Mouse (Mus musculus): ENCODE data around the gene Etfdh. TPM values are rescaled to one million over a fixed set of nuclear protein-coding genes. Genes with fewer than 3 reads are reported as not detected.
A peak's percentile ranks its signal among the peaks of the same experiment; 100 is the strongest.

Etfdh gene
- polyA plus RNA-seq (2012; rRNA removed) (16.6 and 21.7 TPM in 2 replicates), polyA plus RNA-seq (2014; fragmentation: Nextera tagmentation; extraction: Ambion mirVana) (40.7 and 46.7 TPM in 2 replicates)

GRCm38 (mm10) chr3:79629416-79629730 lies at the start of gene Etfdh:
TSS of gene Etfdh (minus strand) at chr3:79629500.
- no peaks in the 10 kb centered on the region for H3K27me3 ChIP-seq (ENCODE audit: control insufficient read depth, insufficient read depth, low read length)
- H3K4me2 ChIP-seq (ENCODE audit: low read depth) = peak within 1 kb of the TSS; percentile 90
- DNase-seq (ENCODE audit: low read depth in 3 of 3, low spot score in 3 of 3) (peak; percentile 42 to 61 (median 51)), ATAC-seq (ENCODE audit: insufficient read depth) (peak; percentile 33)
- TF ChIP-seq EP300 (IDR thresholded peaks at IDR 0.05; ENCODE audit: low read depth) = no peak
- TF ChIP-seq CTCF (IDR thresholded peaks at IDR 0.05; ENCODE audit: low read depth) = no peak
- H3K9ac ChIP-seq (replicated peaks) = peak within 1 kb of the TSS; percentile 90
- peak within 1 kb of the TSS; percentile 89 to 91 for H3K4me3 ChIP-seq (ENCODE audit: insufficient read depth in 1 of 2, low read depth in 2 of 2, low read length in 2 of 2)
- H3K9me3 ChIP-seq (ENCODE audit: control insufficient read depth, low read length) = no peaks in the 10 kb centered on the region; the same call in 1 of the 2 replicates
- WGBS (ENCODE audit: insufficient replicate concordance) = 2% methylated on average over 11 of the region's 11 CpGs
- H3K4me1 ChIP-seq (replicated peaks; ENCODE audit: control insufficient read depth in 2 of 2, insufficient read depth in 2 of 2, low read length in 1 of 2) = peaks cover 0 to 2% of the 10 kb centered on the region in 2 experiments; a peak in 2 of 4 replicates
- H3K27ac ChIP-seq = peak within 1 kb of the TSS; percentile 87
- H3K36me3 ChIP-seq (replicated peaks; ENCODE audit: control insufficient read depth, insufficient read depth, low read depth) = peaks cover 19% of the 10 kb centered on the region

- Histone ChIP-seq H3K27ac (no peak overlapping the region), H3K9me3 (ENCODE audit: control insufficient read depth, low read length) (no peaks in the 10 kb centered on the region), H3K36me3 (replicated peaks; ENCODE audit: control insufficient read depth, insufficient read depth, low read depth) (no peaks in the 10 kb centered on the region), H3K4me2 (ENCODE audit: low read depth) (no peak overlapping the region), H3K4me3 (ENCODE audit: insufficient read depth in 1 of 2, low read depth in 2 of 2, low read length in 2 of 2) (no peak overlapping the region), H3K27me3 (ENCODE audit: control insufficient read depth, insufficient read depth, low read length) (no peaks in the 10 kb centered on the region), H3K9ac (replicated peaks) (no peak overlapping the region), H3K4me1 (replicated peaks; ENCODE audit: control insufficient read depth in 2 of 2, insufficient read depth in 2 of 2, low read length in 1 of 2) (no peaks in the 10 kb centered on the region)
- no peak for ATAC-seq (ENCODE audit: insufficient read depth)
- TF ChIP-seq CTCF (IDR thresholded peaks at IDR 0.05; ENCODE audit: low read depth) (no peak), EP300 (IDR thresholded peaks at IDR 0.05; ENCODE audit: low read depth) (no peak)
- WGBS (ENCODE audit: insufficient replicate concordance) = 65% methylated on average over 3 of the region's 3 CpGs
- no peak for DNase-seq (ENCODE audit: low read depth in 3 of 3, low spot score in 3 of 3)
Observed at GRCm38 (mm10) chr3:79676411-79676810, 47.1 kb upstream of the Etfdh start.

GRCm38 (mm10) chr3:79674641-79675040 lies 45.3 kb upstream of the Etfdh start:
- H3K9me3 ChIP-seq (ENCODE audit: control insufficient read depth, low read length) = no peaks in the 10 kb centered on the region
- DNase-seq (ENCODE audit: low read depth in 3 of 3, low spot score in 3 of 3) (no peak), ATAC-seq (ENCODE audit: insufficient read depth) (no peak)
- H3K9ac ChIP-seq (replicated peaks) = no peak overlapping the region
- no peak overlapping the region for H3K27ac ChIP-seq
- H3K4me2 ChIP-seq (ENCODE audit: low read depth) = no peak overlapping the region
- H3K4me3 ChIP-seq (ENCODE audit: insufficient read depth in 1 of 2, low read depth in 2 of 2, low read length in 2 of 2) = no peak overlapping the region
- no peaks in the 10 kb centered on the region for H3K36me3 ChIP-seq (replicated peaks; ENCODE audit: control insufficient read depth, insufficient read depth, low read depth)
- no peaks in the 10 kb centered on the region for H3K4me1 ChIP-seq (replicated peaks; ENCODE audit: control insufficient read depth in 2 of 2, insufficient read depth in 2 of 2, low read length in 1 of 2)
- 54% methylated on average over 5 of the region's 5 CpGs for WGBS (ENCODE audit: insufficient replicate concordance)
- no peak for TF ChIP-seq CTCF (IDR thresholded peaks at IDR 0.05; ENCODE audit: low read depth)
- no peak for TF ChIP-seq EP300 (IDR thresholded peaks at IDR 0.05; ENCODE audit: low read depth)
- H3K27me3 ChIP-seq (ENCODE audit: control insufficient read depth, insufficient read depth, low read length) = no peaks in the 10 kb centered on the region

- Histone ChIP-seq H3K9me3 (ENCODE audit: control insufficient read depth, low read length) (no peaks in the 10 kb centered on the region), H3K4me2 (ENCODE audit: low read depth) (no peak overlapping the region), H3K36me3 (replicated peaks; ENCODE audit: control insufficient read depth, insufficient read depth, low read depth) (no peaks in the 10 kb centered on the region), H3K4me3 (ENCODE audit: insufficient read depth in 1 of 2, low read depth in 2 of 2, low read length in 2 of 2) (no peak overlapping the region), H3K27me3 (ENCODE audit: control insufficient read depth, insufficient read depth, low read length) (no peaks in the 10 kb centered on the region), H3K4me1 (replicated peaks; ENCODE audit: control insufficient read depth in 2 of 2, insufficient read depth in 2 of 2, low read length in 1 of 2) (no peaks in the 10 kb centered on the region), H3K27ac (no peak overlapping the region), H3K9ac (replicated peaks) (no peak overlapping the region)
- ATAC-seq (ENCODE audit: insufficient read depth) = no peak
- TF ChIP-seq EP300 (IDR thresholded peaks at IDR 0.05; ENCODE audit: low read depth) (no peak), CTCF (IDR thresholded peaks at IDR 0.05; ENCODE audit: low read depth) (peak; percentile 77)
- DNase-seq (ENCODE audit: low read depth in 3 of 3, low spot score in 3 of 3) = peak; percentile 37 to 44 (median 41)
- WGBS (ENCODE audit: insufficient replicate concordance) = 16% methylated on average over 4 of the region's 4 CpGs
Observed at GRCm38 (mm10) chr3:79673082-79673481, 43.8 kb upstream of the Etfdh start.

- no peak overlapping the region for H3K4me2 ChIP-seq (ENCODE audit: low read depth)
- no peak overlapping the region for H3K9ac ChIP-seq (replicated peaks)
- 71% methylated on average over 16 of the region's 16 CpGs for WGBS (ENCODE audit: insufficient replicate concordance)
- H3K27ac ChIP-seq = no peak overlapping the region
- no peaks in the 10 kb centered on the region for H3K27me3 ChIP-seq (ENCODE audit: control insufficient read depth, insufficient read depth, low read length)
- TF ChIP-seq CTCF (IDR thresholded peaks at IDR 0.05; ENCODE audit: low read depth) = no peak
- no peak for TF ChIP-seq EP300 (IDR thresholded peaks at IDR 0.05; ENCODE audit: low read depth)
- DNase-seq (ENCODE audit: low read depth in 3 of 3, low spot score in 3 of 3) = no peak
- H3K36me3 ChIP-seq (replicated peaks; ENCODE audit: control insufficient read depth, insufficient read depth, low read depth) = no peaks in the 10 kb centered on the region
- no peaks in the 10 kb centered on the region for H3K4me1 ChIP-seq (replicated peaks; ENCODE audit: control insufficient read depth in 2 of 2, insufficient read depth in 2 of 2, low read length in 1 of 2)
- H3K9me3 ChIP-seq (ENCODE audit: control insufficient read depth, low read length) = no peaks in the 10 kb centered on the region
- no peak overlapping the region for H3K4me3 ChIP-seq (ENCODE audit: insufficient read depth in 1 of 2, low read depth in 2 of 2, low read length in 2 of 2)
- ATAC-seq (ENCODE audit: insufficient read depth) = no peak
Observed at GRCm38 (mm10) chr3:79672188-79672587, 42.9 kb upstream of the Etfdh start.

All from liver, embryonic 14.5 days (tissue).